Mouse (Mus musculus) embryonic fibroblast, embryonic 13.5 days (primary cell): ENCODE measurements around the gene Kat6b.

ENCODE experiments used
- CTCF ChIP-seq: IDR thresholded peaks from 2 replicates; pipeline ENCODE4 v1.5.1; 2011; ENCODE audit warnings: mild to moderate bottlenecking, control low read depth, low read length, moderate library complexity, borderline replicate concordance; ENCODE audit not compliant: insufficient read depth
- POLR2A ChIP-seq: IDR thresholded peaks from 2 replicates; pipeline ENCODE4 v1.6.1; 2011; ENCODE audit warnings: low read depth, mild to moderate bottlenecking, control low read depth, low read length, moderate library complexity

GRCm38 (mm10) chr14:21583051-21583450 lies 101.8 kb downstream of the Kat6b start:
- TF ChIP-seq CTCF = no peak
- TF ChIP-seq POLR2A = no peak
